Mouse (Mus musculus): ENCODE results near the gene Stk39.

Stk39 gene

DNA sequence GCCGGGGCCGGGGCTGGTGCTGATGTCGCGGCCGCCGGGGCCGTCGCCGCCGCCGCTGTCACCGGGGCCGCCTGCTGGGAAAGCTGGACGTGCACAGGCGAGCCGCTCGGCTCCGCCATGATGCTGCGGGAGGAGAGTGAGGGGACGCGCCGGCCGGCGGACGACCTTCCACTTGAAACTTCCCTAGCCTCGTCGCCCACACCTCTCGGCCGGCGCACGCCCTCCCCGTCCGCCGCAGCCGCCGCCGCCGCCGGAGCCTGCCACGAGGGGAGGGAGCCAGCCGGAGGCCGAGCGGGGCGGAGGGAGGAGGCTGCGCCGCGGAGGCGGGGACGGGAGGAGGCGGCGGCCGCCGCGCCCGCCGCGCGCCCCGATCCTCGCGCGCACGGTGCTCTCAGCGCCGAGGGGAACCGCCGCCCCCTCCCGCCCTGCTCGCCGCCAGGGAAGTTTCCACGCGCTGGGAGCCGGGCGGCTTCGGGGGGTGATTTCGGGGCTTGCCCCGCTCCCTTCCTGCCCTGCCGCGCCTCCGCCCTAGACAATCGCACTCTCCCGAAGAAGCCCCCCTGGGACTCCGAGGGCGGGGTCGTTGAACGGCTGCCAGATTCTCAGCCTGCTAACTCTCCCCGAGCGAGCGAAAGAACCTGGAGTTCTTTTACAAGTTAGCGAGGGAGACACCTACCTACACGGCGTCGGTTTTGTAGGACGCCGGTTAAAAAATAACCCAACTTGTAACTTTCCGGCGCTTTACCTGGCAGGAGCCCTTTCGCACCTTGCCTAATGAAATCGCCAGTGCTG is at the start of gene Stk39:
Gene Stk39 (minus strand): TSS at position 510 of the 792 bp plus-strand sequence.
- peak; percentile 80 for DNase-seq

DNA sequence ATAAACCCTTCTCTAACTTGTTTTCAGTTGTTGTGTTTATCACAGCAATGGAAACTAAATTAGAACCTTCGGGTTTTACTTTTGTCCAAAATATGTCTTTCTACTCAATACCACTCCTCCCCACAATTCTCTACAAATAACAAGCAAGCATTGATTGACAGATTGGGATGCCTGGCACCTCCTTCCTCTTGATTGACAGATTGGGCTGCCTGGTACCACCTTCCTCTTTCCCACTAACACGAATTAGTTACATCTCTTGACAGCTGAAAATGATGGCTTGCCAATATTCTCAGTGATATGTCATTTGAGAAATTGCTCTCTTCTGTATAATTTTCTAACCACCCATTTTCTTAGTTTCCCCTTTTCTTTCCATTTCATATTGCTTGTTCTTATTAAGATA is 43.3 kb upstream of the Stk39 start:
- no peak for DNase-seq

DNA sequence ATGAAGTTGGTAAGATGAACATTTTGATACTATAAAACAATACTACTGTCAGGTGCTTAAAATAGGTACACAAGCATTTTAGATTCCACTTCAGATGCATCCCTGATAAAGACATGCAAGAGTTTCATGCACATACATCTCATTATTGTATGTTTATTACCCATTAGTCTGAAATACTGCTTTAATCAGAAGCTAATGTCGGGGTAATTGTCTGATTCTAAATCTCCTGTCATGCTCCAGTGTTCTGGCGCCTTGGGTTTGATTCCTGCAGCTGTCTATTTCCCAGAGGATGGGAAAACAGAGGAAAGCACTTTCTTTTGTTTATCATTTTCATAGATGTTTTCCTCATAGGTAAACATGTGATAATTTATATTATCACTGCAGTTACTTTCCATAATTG is 31.1 kb upstream of the Stk39 start:
- DNase-seq: no peak

DNA sequence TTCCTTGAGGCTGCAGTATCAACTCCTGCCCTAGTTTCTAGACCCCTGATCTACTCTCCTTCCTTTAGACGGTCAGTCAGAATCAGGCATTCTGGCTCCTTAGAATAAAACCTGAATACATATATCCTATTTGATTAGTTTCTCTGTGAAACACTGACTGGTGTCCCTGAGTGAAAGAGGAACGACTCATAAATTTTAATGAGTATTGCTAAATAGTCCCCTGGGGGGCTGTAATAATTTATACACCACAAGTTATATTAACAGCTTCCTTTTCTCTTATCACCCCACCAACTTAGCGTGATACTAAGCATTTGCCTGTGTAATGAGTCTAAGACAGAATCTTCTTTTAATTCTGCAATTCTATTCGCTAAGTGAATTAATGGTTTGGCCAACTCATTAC is 30.7 kb upstream of the Stk39 start:
- no peak for DNase-seq

DNA sequence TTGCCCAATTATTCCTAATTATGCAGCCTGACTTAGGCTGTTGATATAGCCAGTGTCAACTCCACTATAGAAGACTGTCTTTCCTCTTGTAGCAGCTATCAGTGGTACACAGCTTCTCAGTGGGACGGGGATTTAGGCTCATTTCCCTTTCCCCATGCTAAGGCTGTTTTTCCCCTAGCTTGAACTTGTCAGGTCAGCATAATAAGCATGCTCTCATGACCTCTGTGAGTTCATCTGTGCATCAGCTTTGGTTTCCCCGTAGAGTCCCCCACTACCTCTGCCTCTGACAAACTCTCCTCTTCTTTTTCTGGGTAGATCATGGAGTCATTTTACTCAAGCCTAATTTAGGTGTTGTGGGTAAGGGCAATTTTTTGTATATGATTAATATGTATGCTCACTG is 30.2 kb upstream of the Stk39 start:
- DNase-seq: no peak

DNA sequence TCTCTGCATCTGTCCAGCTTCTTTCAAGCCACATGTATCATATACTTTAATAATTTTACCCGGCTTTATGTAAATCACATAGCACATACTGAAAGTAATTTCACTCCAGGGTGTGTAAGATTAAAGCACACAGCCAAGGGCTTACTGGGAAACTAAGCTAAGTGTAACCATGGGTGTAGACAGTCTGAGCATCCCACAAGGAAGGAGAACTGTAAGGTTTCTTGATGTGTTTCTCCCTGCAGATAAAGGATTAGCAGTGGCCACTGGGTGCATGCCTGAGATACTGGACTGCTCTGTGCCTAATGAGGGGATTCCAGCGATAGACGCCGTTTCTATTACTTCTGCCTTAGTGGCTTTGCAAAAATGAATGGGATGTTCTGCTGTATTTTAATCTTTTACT is 14.2 kb upstream of the Stk39 start:
- no peak for DNase-seq

DNA sequence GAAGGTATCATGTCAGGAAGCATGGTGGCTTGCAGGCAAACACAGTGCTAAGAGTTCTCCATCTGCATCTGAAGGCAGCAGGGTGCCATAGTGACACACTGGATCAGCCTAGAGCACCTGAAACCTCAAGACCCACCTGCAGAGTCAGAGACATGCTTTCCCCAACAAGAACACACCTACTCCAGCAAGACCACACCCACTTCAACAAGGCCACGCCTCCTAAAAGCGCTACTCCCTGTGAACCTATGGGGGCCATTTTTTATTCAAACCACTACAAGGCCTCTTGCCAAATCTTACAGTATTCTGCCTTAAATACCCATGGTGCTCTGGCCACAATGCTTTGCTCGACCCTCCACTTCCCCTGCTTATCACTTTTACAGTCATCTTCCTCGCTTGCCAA is 13.1 kb upstream of the Stk39 start:
- DNase-seq: no peak

DNA sequence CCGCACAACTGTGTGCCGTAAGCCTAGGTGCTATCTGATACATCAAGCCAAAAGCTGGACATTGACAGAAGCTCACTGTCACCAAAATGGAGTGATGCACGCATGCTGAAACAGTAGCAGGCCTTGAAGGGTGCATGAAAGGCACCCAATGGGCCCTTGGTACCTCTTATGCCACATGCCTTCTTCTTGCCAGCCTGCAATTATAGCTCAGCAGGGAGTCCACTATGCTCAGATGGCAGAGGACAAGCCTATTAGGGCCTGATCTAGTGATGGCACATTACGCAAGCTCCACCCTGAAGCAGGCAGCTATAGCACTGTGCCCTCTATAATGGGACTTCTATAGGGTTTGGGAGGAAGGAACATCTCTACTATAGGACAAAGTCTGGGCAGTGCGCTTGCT is 10.8 kb upstream of the Stk39 start:
- DNase-seq: peak; percentile 28

DNA sequence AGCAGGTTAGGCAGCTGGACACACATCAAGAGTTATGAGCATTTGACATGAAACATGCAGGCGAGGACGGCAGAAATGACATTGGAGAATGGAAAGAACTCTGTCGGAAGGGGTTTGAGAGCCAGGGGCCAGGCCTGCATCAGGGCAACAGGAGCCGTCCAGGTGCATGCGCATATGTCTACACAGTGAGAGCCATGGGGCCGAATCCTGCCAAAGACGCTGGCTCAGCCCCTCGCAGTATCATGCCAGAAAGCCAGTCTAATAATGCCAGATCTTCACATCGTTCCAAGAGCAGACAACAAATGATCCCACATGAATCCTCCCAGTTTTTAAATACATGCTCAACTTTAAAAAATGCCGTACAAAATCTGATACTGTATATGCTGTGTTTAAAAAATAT is 7.8 kb upstream of the Stk39 start:
- DNase-seq: peak; percentile 93

DNA sequence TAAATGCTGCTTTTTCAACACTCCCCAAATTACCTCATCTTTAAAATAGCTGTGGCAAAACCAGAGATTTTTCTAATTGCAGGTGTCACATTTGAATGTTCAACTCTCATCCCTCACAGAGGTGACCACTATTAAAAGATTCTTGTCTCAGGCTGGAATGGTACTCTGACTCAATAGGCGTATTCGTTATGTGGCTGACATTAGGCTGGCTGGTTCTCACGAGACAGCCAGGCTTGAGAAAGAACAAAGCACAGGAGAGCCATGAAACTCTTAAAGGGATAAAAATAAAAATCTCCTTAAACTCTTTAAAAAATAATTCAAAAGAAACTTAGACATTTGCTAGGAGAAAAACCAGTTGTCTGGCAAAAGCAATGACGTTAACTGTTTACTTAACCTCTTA is 853 bp upstream of the Stk39 start:
- peak; percentile 41 for DNase-seq

DNA sequence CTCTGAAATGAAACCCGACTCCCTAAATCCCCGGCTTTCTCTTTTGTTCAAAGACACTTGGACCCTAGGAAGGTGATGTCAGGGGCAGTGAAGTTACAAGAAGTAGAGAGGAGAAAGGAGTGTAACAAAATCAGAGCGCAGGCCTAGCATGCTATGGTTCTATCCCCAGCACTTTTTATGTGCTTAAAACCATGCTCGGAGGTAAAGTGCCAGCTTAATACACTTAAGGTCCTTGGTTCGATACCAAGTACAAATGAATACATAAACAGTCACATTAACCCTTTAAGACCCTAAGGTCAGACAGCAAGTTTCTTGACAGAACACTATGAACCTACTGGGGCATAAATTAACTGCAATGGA is 463 bp upstream of the Stk39 start:
- DNase-seq: no peak

DNA sequence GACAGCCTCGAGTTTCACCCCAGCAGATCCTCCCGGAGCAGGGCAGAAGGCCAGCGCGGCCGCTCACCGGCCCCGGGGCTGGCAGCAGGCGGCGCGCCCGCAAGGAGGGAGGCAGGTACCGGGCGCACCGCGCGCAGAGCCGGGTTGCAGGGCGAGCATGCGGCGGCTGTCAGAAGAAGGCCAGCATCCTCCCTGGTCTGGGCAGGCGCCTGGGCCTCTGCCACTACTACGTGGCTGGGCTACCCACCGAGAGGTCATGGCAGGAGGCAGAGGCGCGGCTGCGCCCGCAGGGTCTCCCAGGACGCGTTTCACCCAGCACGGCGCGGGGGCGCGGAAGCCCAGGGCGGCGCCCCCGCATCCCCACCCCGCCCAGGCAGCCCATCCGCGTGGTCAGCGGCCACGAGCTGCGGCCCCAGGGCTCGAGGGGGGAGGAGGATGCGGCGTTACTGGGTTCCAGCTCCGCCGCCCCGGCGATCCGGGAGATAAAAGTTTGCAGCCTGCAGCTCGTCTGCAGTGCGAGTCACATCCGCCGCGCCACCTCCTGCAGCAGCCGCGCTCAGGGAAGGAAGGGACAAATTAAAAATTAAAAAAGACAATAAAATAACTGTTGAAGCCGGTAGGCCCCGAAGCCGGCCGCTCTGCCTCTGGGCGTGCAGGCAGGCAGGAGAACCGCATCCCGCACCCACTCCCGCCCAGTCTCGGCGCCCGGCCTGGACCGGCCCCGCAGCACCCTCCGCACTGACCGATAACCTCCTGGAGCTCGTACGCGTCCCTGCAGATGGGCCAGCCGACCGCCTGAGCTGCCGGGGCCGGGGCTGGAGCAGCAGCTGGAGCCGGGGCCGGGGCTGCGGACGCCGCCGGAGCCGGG is 943 bp downstream of the Stk39 start:
- DNase-seq: peak; percentile 83

DNA sequence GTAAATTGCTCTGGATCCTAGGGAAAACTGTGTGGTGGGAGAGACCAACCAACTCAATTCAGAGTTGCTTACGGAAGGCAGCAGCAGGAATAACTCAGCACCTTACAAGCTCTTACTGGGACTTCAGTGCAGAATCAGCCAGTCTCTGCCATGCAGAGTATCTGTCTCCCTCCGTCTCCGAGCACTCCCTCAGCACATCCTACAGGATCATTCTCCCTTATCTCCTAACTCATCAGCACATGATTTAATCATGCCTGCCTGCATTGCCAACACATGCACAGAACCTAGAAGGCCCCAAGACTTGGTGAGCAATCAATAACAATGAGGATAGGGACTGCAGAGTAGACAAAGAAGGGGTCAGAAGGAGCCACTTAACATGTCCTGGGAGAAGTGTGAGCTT is 2.6 kb downstream of the Stk39 start:
- no peak for DNase-seq

DNA sequence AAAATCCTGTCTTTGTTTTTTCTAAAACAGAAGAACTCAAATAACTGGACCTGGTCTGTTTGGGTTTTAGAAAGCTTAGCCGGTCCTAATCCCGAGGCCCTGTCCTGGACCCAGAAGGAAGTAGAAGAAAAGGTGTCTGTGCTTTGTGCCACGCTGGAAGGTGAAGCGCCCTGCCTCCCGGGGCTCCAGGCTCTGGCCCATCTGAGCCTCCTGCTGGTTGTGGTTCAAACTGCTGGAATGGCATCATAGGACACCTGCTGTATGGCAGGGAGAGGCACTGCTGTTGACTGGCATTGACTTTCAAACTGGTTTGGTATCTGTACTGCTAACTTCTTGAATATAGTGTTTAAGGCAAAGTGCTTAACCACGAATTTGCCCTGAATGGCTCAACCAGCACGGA is 3.4 kb downstream of the Stk39 start:
- no peak for DNase-seq

DNA sequence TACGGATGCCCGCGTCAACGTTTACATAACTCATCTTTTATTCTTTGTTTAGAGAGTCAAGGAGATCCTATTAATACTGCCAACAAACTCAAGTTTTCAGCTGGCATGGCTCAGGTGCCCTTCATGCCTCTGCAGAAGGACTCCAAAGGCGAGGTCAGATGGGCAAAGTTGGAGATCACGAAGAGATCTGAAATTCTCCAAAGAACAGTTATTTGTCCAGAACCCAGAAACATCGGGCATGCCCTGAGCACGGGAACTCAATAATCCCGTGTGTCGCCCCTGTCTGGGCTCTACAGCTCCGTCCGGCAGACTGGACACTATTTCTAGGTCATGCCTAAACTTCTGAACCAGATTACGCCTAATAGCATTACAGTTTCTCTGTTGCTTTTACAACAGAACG is 3.8 kb downstream of the Stk39 start:
- no peak for DNase-seq

DNA sequence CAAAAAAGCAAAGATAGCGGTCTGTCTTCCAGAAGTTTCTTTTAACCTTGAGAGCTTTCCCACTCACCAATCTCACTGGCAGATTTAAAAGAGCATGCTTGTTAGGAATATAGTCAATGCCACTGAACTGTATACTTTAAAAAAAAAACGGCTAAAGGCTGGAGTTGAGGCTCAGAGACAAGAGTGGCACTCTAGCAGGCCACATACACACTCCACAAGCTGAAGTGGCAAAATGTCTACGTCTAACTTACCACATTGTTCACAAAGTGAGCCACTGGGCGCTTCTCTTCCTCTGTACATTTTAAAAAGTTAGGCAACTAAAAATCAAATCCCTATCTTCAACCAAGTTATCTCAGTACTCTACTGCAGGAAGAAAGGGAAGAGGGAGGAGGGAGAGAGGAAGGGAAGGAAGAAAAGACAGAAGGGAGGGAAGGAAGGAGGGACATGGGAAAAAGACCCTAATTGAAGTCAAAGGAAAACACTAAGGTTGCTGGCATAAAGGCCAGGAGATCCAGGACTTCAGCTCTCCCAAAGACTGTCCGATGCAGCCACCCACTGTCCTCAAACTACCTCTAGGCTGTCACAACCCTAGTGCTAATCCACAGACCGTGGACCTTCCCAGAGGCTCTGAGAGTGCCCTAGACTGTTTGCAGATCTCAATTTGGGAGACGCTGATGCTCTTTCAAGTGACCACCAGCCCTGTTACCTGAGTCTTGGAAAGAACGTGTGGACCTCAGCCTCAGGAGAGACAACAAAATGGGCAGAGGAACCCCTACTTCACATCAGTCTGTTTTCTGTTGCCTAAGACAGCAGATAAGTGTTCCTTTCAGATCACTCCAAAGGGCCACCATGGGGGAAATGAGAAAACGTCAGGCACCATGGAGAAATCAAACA is 4.7 kb downstream of the Stk39 start:
- no peak for DNase-seq

DNA sequence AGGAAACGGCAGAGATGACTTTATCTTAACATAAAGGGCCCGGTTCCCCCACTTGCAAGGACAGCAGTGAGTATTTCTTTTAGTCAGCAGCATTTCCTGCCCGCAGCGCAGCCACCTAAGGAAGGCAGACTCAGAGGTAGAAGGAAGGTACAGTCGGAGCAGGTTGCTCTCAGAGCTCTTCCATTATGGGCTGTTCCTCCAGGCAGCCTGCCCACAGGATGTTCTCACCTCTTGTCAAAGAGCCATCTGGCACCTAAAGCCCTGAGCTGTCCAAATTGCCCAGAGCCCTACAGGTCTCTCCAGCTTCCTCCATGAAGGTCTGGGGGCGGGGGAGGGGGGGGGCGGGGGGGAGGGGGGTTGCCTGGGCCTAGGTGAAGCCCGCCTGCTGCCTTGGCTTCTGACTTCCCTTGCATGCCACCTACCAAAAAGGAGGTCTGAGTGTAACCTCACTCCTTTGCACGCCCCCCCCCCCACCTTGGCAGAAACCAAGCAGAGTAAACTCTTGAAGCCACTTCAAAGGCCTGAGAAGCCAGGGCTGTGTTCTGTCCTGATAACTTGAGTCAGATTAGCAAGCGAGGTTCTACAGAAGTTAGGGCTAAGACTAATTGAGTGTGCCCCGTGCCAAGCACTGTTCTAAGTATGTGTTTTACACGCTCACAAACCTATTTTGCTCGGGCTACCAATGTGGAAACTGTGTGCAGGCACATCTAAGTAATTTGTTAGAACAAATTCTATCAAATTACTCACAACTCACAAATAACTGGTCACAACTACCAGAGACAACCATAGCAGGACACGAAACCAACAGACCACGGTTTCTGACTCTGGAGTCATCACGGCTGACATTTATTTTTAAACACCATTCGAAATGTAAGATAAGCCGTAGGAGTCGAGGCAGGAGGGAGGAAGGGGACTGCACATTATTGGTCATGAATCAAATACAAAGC is 5.7 kb downstream of the Stk39 start:
- DNase-seq: peak; percentile 97

DNA sequence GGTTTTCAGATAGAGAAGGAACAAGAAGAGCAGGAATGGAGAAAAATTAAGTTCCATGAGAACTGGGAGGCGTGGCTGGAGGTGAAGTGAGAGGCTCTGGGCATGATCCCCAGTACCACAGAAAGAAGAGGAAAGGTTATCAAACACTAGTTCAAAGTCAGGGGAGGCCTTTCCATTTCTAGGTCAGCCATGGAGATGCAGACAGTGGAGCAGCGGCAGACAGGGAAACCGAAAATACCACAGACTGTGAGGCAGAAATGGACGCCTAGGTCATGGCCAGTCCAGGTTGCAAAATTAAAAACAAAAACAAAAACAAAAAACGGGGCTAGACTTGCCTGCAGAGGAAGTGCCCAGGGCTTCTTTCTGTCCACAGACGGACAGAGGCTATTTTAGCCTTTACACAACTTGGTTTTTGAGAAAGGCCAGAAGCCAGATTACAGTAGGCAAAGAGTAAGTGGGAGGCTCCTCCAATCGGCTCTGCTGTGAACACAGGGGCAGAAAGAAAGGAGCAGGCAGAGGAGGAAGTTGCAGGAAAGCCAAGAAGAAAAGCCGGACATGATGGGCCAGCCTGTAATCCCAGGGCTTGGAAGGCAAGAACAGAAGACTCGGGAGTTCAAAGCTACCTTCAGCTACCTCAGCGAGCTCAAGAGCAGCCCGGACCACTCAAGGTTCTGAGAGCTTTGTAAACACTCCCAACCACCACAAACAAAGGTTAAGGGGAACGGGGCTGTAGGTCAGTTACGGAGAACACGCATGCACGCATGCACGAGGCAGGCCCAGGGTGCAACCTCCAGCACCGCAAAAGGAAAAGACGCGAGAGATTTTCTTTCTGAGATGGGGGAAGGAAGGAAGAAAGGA is 6.6 kb downstream of the Stk39 start:
- DNase-seq: peak; percentile 57

DNA sequence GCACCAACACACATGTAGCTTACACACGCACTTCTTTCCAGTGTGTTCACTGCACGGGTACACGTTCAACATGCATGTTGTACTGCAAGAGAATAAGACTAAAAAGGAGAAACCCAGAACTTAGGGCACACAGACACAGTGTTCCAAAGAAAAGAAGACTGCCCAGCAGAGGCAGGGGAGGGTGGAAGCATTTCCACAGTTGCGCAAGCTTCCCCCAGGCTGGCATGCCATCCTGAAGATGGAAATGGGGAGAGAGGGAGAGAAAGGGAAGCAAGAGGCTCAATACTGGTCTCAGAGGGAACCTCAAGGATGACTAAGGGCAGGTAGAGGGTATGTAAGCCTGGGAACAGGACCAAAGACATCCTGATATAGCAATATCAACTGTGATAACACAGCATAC is 7.6 kb downstream of the Stk39 start:
- no peak for DNase-seq

DNA sequence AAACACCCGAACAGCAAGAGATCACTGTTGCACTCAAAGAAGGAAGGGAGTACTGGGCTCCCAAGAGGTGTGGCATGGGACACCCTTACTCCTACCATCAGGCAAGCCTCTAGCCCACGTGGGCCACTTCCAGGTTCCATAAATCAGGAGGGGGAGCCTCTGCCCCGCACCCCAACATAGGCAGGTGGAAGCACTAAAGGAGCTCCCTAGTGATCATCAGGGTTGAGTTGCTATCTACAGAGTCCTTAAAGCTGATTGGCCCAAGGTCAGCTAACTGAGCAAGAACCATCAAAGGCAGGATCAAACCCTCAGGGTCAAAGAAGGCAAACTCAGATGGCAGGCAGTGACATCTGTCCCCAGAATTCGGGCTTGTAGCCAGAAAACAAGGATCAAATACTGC is 8.3 kb downstream of the Stk39 start:
- no peak for DNase-seq

DNA sequence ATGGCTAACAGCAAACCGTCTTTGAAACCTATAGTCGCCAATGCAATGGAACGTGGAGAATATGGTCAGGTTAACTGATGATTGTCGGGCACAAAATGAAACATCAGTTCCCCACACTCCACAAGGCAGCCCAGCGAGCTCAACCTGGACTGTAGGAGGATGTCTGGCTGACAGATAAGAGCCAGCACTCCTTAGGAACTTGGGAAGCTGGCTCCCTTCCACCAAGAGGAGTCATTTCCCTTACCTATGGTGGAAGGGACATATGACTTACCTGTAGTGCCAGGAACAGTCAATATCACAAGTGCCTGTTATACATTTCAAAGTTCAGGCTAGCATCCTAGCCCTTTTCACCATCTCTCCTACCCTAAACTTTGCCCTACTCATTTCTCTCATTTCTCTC is 14.0 kb downstream of the Stk39 start:
- no peak for DNase-seq
